Mouse (Mus musculus) stomach, postnatal 0 days (tissue): ENCODE data around the gene Bach2. TPM values are rescaled to one million over a fixed set of nuclear protein-coding genes. Genes with fewer than 3 reads are reported as not detected.

Experiments used
- ATAC-seq: fragments of 200-750 bp; cut with Nextera tagmentation; 2 replicates; pipeline ENCODE4 v1.8.0; 2017; ENCODE audit not compliant: low FRiP score, low TSS enrichment
- DNase-seq: peaks from one replicate; pipeline ENCODE4 v3.0.0-alpha.2; 2016; ENCODE audit warnings: low spot score
- H3K27ac ChIP-seq: fragments of 300-500 bp; sonication (generic); replicated peaks from 2 replicates; pipeline ENCODE4 v1.5.1; 2014; ENCODE audit warnings: mild to moderate bottlenecking, control low read depth
- H3K27me3 ChIP-seq: fragments of 300-500 bp; sonication (generic); 2 replicates; pipeline ENCODE4 v1.6.1; 2014; ENCODE audit warnings: low read length; ENCODE audit not compliant: control insufficient read depth, insufficient read depth
- H3K36me3 ChIP-seq: fragments of 300-500 bp; sonication (generic); 2 replicates; pipeline ENCODE4 v1.6.1; 2014; ENCODE audit warnings: low read length, mixed read lengths; ENCODE audit not compliant: control insufficient read depth, insufficient read depth
- H3K4me1 ChIP-seq: fragments of 300-500 bp; sonication (generic); replicated peaks from 2 replicates; pipeline ENCODE4 v1.6.1; 2014; ENCODE audit warnings: antibody characterized with exemption; ENCODE audit not compliant: control insufficient read depth, insufficient read depth
- H3K4me2 ChIP-seq: fragments of 300-500 bp; sonication (generic); replicated peaks from 2 replicates; pipeline ENCODE4 v1.6.1; 2014; ENCODE audit warnings: low read depth, mild to moderate bottlenecking, control low read depth, moderate library complexity
- H3K4me3 ChIP-seq: fragments of 300-500 bp; sonication (generic); 2 replicates; pipeline ENCODE4 v1.5.1; 2014; ENCODE audit warnings: low read depth, low read length, control low read depth
- H3K9ac ChIP-seq: fragments of 300-500 bp; sonication (generic); 2 replicates; pipeline ENCODE4 v1.6.1; 2014; ENCODE audit warnings: mild to moderate bottlenecking, low read length, control low read depth, mixed read lengths
- H3K9me3 ChIP-seq: fragments of 300-500 bp; sonication (generic); 2 replicates; pipeline ENCODE4 v1.6.1; 2016; ENCODE audit warnings: low read length; ENCODE audit not compliant: control insufficient read depth
- CTCF ChIP-seq: IDR thresholded peaks from 2 replicates; pipeline ENCODE4 v1.5.1; 2016; ENCODE audit warnings: antibody characterized with exemption, low read depth, mild to moderate bottlenecking, moderate library complexity
- EP300 ChIP-seq: optimal IDR thresholded peaks from 2 replicates; pipeline ENCODE3; 2016; ENCODE audit warnings: antibody characterized with exemption
- WGBS: fragments of 180-500 bp; shearing (Covaris S2); extraction: QIAGEN DNeasy Blood & Tissue Kit; methylation state at CpG from one replicate; pipeline ENCODE4 v1.1.7; 2014; 5-methylcytosine and 5-hydroxymethylcytosine counted together
- polyA plus RNA-seq: library from polyadenylated mRNA; unstranded; fragments of >200 nt; fragmentation: Nextera tagmentation; extraction: Ambion mirVana; gene quantifications from 2 replicates; pipeline ENCODE4 v1.2.1, GENCODE M21; 2015

The Bach2 gene
- polyA plus RNA-seq, 1 experiment from 2014 or later = 1.9 TPM

DNA sequence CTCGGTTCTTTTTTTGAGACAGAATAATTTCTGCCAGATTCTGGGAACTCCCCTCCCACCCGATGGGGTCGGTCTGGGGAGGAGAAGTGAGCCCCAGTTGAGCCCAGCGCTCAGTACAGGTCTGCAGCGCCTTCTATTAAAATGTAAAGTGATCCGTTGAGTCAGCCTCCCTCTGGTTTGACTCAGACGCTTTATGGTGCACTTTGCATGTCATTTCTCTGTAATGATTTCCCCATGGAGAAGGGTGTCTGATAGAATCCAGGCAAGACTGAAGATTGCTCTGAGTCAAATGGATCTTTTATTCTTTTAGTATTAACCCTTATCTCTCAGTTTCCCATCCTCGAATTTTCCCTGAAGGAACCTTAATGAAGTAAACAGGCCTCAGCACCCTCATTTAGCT lies 244.3 kb downstream of the Bach2 start:
- Histone ChIP-seq H3K4me3 (no peak overlapping the region), H3K4me2 (no peak overlapping the region), H3K9me3 (no peaks in the 10 kb centered on the region), H3K4me1 (no peaks in the 10 kb centered on the region), H3K27me3 (no peaks in the 10 kb centered on the region), H3K27ac (no peak overlapping the region), H3K9ac (no peak overlapping the region), H3K36me3 (no peaks in the 10 kb centered on the region)
- ATAC-seq = no peak
- TF ChIP-seq CTCF (no peak), EP300 (no peak)
- 48% methylated on average over 8 of the region's 8 CpGs for WGBS
- no peak for DNase-seq

GRCm38 (mm10) chr4:32485848-32486247 lies 247.2 kb downstream of the Bach2 start:
- TF ChIP-seq CTCF = no peak
- no peak for TF ChIP-seq EP300
- Histone ChIP-seq H3K4me1 (no peaks in the 10 kb centered on the region), H3K27ac (no peak overlapping the region), H3K4me3 (no peak overlapping the region), H3K4me2 (no peak overlapping the region), H3K36me3 (no peaks in the 10 kb centered on the region), H3K9me3 (no peaks in the 10 kb centered on the region), H3K27me3 (no peaks in the 10 kb centered on the region), H3K9ac (no peak overlapping the region)
- ATAC-seq = no peak
- DNase-seq = no peak
- WGBS = 19% methylated on average over 5 of the region's 5 CpGs

GRCm38 (mm10) chr4:32486654-32487398 lies 248.2 kb downstream of the Bach2 start:
- H3K27ac ChIP-seq = peak overlapping the region; percentile 30; the same call in 1 of the 2 replicates
- DNase-seq = no peak
- 49% methylated on average over 17 of the region's 17 CpGs for WGBS
- no peaks in the 10 kb centered on the region for H3K36me3 ChIP-seq
- peak; percentile 45; the same call in 1 of the 2 replicates for ATAC-seq
- H3K4me2 ChIP-seq = peak overlapping the region; percentile 37
- H3K4me1 ChIP-seq = no peaks in the 10 kb centered on the region; the same call in 1 of the 2 replicates
- TF ChIP-seq EP300 (no peak), CTCF (no peak)
- peak overlapping the region; percentile 23; the same call in 1 of the 2 replicates for H3K9ac ChIP-seq
- H3K9me3 ChIP-seq = no peaks in the 10 kb centered on the region
- H3K27me3 ChIP-seq = no peaks in the 10 kb centered on the region
- peak overlapping the region; percentile 10; the same call in 1 of the 2 replicates for H3K4me3 ChIP-seq

- ATAC-seq = no peak
- Histone ChIP-seq H3K27me3 (no peaks in the 10 kb centered on the region), H3K4me2 (no peak overlapping the region), H3K9me3 (no peaks in the 10 kb centered on the region), H3K9ac (no peak overlapping the region), H3K27ac (no peak overlapping the region), H3K4me3 (no peak overlapping the region), H3K4me1 (no peaks in the 10 kb centered on the region; the same call in 1 of the 2 replicates), H3K36me3 (no peaks in the 10 kb centered on the region)
- 90% methylated on average over 1 of the region's 1 CpGs for WGBS
- no peak for DNase-seq
- no peak for TF ChIP-seq EP300
- TF ChIP-seq CTCF = no peak
Measured at GRCm38 (mm10) chr4:32489186-32489585, 250.6 kb downstream of the Bach2 start.

DNA sequence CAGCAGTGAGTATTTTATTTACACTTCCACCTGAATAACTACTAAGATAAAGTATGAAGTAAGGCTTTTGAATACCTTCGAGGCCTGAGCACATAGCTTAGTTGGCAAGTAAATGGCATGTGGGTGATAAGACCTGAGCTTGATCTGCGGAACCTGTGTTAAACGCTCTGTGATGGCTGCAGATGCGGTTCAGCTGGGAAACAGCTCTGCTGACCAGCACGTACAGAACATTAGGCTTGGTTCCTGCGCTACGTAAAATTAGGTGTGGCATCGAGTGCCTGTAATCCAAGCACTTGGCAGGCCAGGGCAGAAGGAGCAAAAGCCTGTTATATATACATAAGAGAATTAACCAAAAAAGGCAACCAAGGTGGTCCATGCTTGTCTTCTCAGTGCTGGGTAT lies 252.6 kb downstream of the Bach2 start:
- H3K27me3 ChIP-seq = no peaks in the 10 kb centered on the region

DNA sequence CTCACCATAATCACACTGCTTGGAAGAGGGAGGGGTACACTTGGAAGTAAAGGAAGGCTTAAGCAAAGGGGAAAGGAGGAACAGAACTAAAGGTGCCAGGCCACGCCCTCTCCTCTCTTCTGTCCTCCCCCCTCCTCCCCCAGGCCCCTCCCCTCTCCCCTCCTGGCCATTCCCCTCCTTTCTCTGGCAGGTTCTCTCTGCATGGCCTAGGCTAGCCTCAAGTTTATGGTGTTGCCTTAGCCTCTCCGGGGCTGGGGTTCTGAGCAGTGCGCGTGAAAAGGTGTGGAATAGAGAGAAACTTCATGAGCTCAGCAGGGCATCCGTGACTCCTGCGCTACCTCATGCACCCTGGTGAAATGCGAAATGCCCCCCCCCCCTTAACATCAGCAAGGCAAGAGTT lies 254.2 kb downstream of the Bach2 start:
- whole genome bisulfite sequencing = 89% methylated on average over 7 of the region's 7 CpGs
- no peak for DNase-seq
- no peaks in the 10 kb centered on the region for H3K36me3 ChIP-seq

More for the DNA sequence above, 252.6 kb downstream of the Bach2 start:
- no peak for ATAC-seq
- H3K9ac ChIP-seq = no peak overlapping the region
- no peak overlapping the region for H3K4me3 ChIP-seq
- no peak overlapping the region for H3K4me2 ChIP-seq
- DNase-seq = peak; percentile 19
- no peak for TF ChIP-seq CTCF
- TF ChIP-seq EP300 = no peak
- no peaks in the 10 kb centered on the region for H3K36me3 ChIP-seq
- H3K4me1 ChIP-seq = no peaks in the 10 kb centered on the region; the same call in 1 of the 2 replicates
- H3K27ac ChIP-seq = no peak overlapping the region
- WGBS = 36% methylated on average over 8 of the region's 8 CpGs
- H3K9me3 ChIP-seq = no peaks in the 10 kb centered on the region

More for the DNA sequence above, 254.2 kb downstream of the Bach2 start:
- Histone ChIP-seq H3K4me3 (no peak overlapping the region), H3K9ac (no peak overlapping the region), H3K9me3 (no peaks in the 10 kb centered on the region), H3K4me2 (no peak overlapping the region), H3K27me3 (no peaks in the 10 kb centered on the region), H3K27ac (no peak overlapping the region), H3K4me1 (no peaks in the 10 kb centered on the region; the same call in 1 of the 2 replicates)
- TF ChIP-seq CTCF (no peak), EP300 (no peak)
- ATAC-seq = no peak
